Mouse (Mus musculus) midbrain, embryonic 16.5 days (tissue): ENCODE measurements around the gene Ppdpf. TPM values are rescaled to one million over a fixed set of nuclear protein-coding genes. Genes with fewer than 3 reads are reported as not detected.

Source experiments
- ATAC-seq: fragments of 200-750 bp; cut with Nextera tagmentation; 2 replicates; pipeline ENCODE4 v1.8.0; 2017; ENCODE audit warnings: moderate TSS enrichment
- H3K27ac ChIP-seq: fragments of 300-500 bp; sonication (generic); 2 replicates; pipeline ENCODE4 v1.5.1; 2014; ENCODE audit warnings: mild to moderate bottlenecking, low read length, mixed read lengths
- H3K27me3 ChIP-seq: fragments of 300-500 bp; sonication (generic); 2 replicates; pipeline ENCODE4 v1.6.1; 2014; ENCODE audit warnings: low read depth, low read length, mixed read lengths; ENCODE audit not compliant: control insufficient read depth, insufficient read depth
- H3K36me3 ChIP-seq: fragments of 300-500 bp; sonication (generic); 2 replicates; pipeline ENCODE4 v1.6.1; 2014; ENCODE audit warnings: mild to moderate bottlenecking, low read length, moderate library complexity, mixed read lengths; ENCODE audit not compliant: control insufficient read depth, insufficient read depth
- H3K4me1 ChIP-seq: fragments of 300-500 bp; sonication (generic); 2 replicates; pipeline ENCODE4 v1.6.1; 2014; ENCODE audit warnings: mild to moderate bottlenecking, low read length, mixed read lengths; ENCODE audit not compliant: control insufficient read depth, insufficient read depth
- H3K4me2 ChIP-seq: fragments of 300-500 bp; sonication (generic); 2 replicates; pipeline ENCODE4 v1.6.1; 2014; ENCODE audit warnings: mild to moderate bottlenecking, low read length, mixed read lengths
- H3K4me3 ChIP-seq: fragments of 300-500 bp; sonication (generic); 2 replicates; pipeline ENCODE4 v1.5.1; 2014; ENCODE audit warnings: low read depth, mild to moderate bottlenecking, low read length, moderate library complexity, mixed read lengths
- H3K9ac ChIP-seq: fragments of 300-500 bp; sonication (generic); 2 replicates; pipeline ENCODE4 v1.6.1; 2014; ENCODE audit warnings: low read depth, low read length, mixed read lengths
- H3K9me3 ChIP-seq: fragments of 300-500 bp; sonication (generic); replicated peaks from 2 replicates; pipeline ENCODE4 v1.6.1; 2014; ENCODE audit warnings: mild to moderate bottlenecking, low read length, mixed read lengths; ENCODE audit not compliant: control insufficient read depth, poor library complexity, severe bottlenecking
- WGBS: fragments of 180-500 bp; shearing (Covaris S2); extraction: QIAGEN DNeasy Blood & Tissue Kit; methylation state at CpG from one replicate; pipeline ENCODE4 v1.1.7; 2014; 5-methylcytosine and 5-hydroxymethylcytosine counted together
- polyA plus RNA-seq: library from polyadenylated mRNA; unstranded; fragments of >200 nt; fragmentation: Nextera tagmentation; extraction: Ambion mirVana; gene quantifications from 2 replicates; pipeline ENCODE4 v1.2.1, GENCODE M21; 2015

The Ppdpf gene
- polyA plus RNA-seq, 1 experiment from 2014 or later: 407 TPM

- ATAC-seq: no peak
- Histone ChIP-seq H3K4me2 (no peak overlapping the region), H3K4me3 (no peak overlapping the region), H3K4me1 (peaks cover 21% of the 10 kb centered on the region), H3K27me3 (peaks cover 5% of the 10 kb centered on the region), H3K36me3 (peaks cover 21% of the 10 kb centered on the region), H3K9ac (no peak overlapping the region), H3K27ac (no peak overlapping the region), H3K9me3 (no peaks in the 10 kb centered on the region)
- WGBS: 78% methylated on average over 6 of the region's 6 CpGs
Observed at GRCm38 (mm10) chr2:181150281-181150680, 36.8 kb upstream of the Ppdpf start.

GRCm38 (mm10) chr2:181152701-181153100, 34.3 kb upstream of the Ppdpf start:
- Histone ChIP-seq H3K36me3 (peaks cover 21% of the 10 kb centered on the region), H3K4me2 (no peak overlapping the region), H3K27ac (no peak overlapping the region), H3K9ac (no peak overlapping the region), H3K9me3 (no peaks in the 10 kb centered on the region), H3K27me3 (peaks cover 5% of the 10 kb centered on the region), H3K4me1 (peaks cover 32% of the 10 kb centered on the region), H3K4me3 (no peak overlapping the region)
- ATAC-seq: no peak
- 96% methylated on average over 17 of the region's 17 CpGs for WGBS

- ATAC-seq: no peak
- H3K9ac ChIP-seq: no peak overlapping the region
- H3K27me3 ChIP-seq: peaks cover 5% of the 10 kb centered on the region
- H3K4me2 ChIP-seq: no peak overlapping the region
- 84% methylated on average over 1 of the region's 1 CpGs for WGBS
- no peaks in the 10 kb centered on the region for H3K9me3 ChIP-seq
- no peak overlapping the region for H3K27ac ChIP-seq
- H3K4me3 ChIP-seq: no peak overlapping the region
- H3K4me1 ChIP-seq: peaks cover 31% of the 10 kb centered on the region
- peaks cover 21% of the 10 kb centered on the region for H3K36me3 ChIP-seq
Observed at GRCm38 (mm10) chr2:181153131-181153530, 33.9 kb upstream of the Ppdpf start.

- Histone ChIP-seq H3K4me2 (no peak overlapping the region; the same call in 1 of the 2 replicates), H3K4me3 (no peak overlapping the region), H3K27ac (no peak overlapping the region), H3K27me3 (peaks cover 5% of the 10 kb centered on the region), H3K9me3 (no peaks in the 10 kb centered on the region), H3K36me3 (peaks cover 21% of the 10 kb centered on the region), H3K4me1 (peaks cover 33% of the 10 kb centered on the region), H3K9ac (no peak overlapping the region)
- no peak for ATAC-seq
- 5% methylated on average over 1 of the region's 1 CpGs for WGBS
Observed at GRCm38 (mm10) chr2:181153837-181154236, 33.2 kb upstream of the Ppdpf start.

GRCm38 (mm10) chr2:181154361-181154760, 32.7 kb upstream of the Ppdpf start:
- Histone ChIP-seq H3K9me3 (no peaks in the 10 kb centered on the region), H3K4me3 (0 out of 2 replicates have a peak overlapping the region, but pooled peaks have one; percentile 9), H3K27me3 (peaks cover 5% of the 10 kb centered on the region), H3K36me3 (peaks cover 20% of the 10 kb centered on the region), H3K9ac (peak overlapping the region; percentile 45), H3K27ac (no peak overlapping the region), H3K4me2 (peak overlapping the region; percentile 78), H3K4me1 (peaks cover 38% of the 10 kb centered on the region)
- WGBS: 95% methylated on average over 3 of the region's 3 CpGs
- no peak for ATAC-seq

GRCm38 (mm10) chr2:181154831-181155415, 32.1 kb upstream of the Ppdpf start:
- Histone ChIP-seq H3K9me3 (no peaks in the 10 kb centered on the region), H3K27me3 (peaks cover 5% of the 10 kb centered on the region), H3K4me2 (peak overlapping the region; percentile 78), H3K36me3 (peaks cover 16% of the 10 kb centered on the region), H3K4me3 (peak overlapping the region; percentile 72), H3K27ac (no peak overlapping the region), H3K4me1 (peaks cover 43% of the 10 kb centered on the region), H3K9ac (peak overlapping the region; percentile 91)
- WGBS: 79% methylated on average over 8 of the region's 8 CpGs
- ATAC-seq: no peak

- no peaks in the 10 kb centered on the region for H3K27me3 ChIP-seq
- peak overlapping the region; percentile 78 for H3K4me2 ChIP-seq
- peak overlapping the region; percentile 91; the same call in 1 of the 2 replicates for H3K27ac ChIP-seq
- peaks cover 47% of the 10 kb centered on the region for H3K4me1 ChIP-seq
- 75% methylated on average over 4 of the region's 4 CpGs for WGBS
- peaks cover 11% of the 10 kb centered on the region for H3K36me3 ChIP-seq
- peak; percentile 15 for ATAC-seq
- no peaks in the 10 kb centered on the region for H3K9me3 ChIP-seq
- H3K9ac ChIP-seq: peak overlapping the region; percentile 91
- H3K4me3 ChIP-seq: peak overlapping the region; percentile 72
Observed at GRCm38 (mm10) chr2:181155801-181156200, 31.2 kb upstream of the Ppdpf start.

GRCm38 (mm10) chr2:181156248-181157121, 30.6 kb upstream of the Ppdpf start, which contains the start of gene Eef1a2:
Eef1a2 (minus strand) TSS chr2:181157014.
- H3K4me2 ChIP-seq: peak within 1 kb of the TSS; percentile 78
- peaks cover 47% of the 10 kb centered on the region for H3K4me1 ChIP-seq
- peak; percentile 77 for ATAC-seq
- peak within 1 kb of the TSS; percentile 91 for H3K9ac ChIP-seq
- peaks cover 11% of the 10 kb centered on the region for H3K36me3 ChIP-seq
- 2% methylated on average over 55 of the region's 55 CpGs for WGBS
- peak within 1 kb of the TSS; percentile 91 for H3K27ac ChIP-seq
- no peaks in the 10 kb centered on the region for H3K9me3 ChIP-seq
- H3K27me3 ChIP-seq: no peaks in the 10 kb centered on the region
- peak within 1 kb of the TSS; percentile 72 for H3K4me3 ChIP-seq

- Histone ChIP-seq H3K4me2 (peak overlapping the region; percentile 78), H3K36me3 (peaks cover 11% of the 10 kb centered on the region), H3K9ac (peak overlapping the region; percentile 91), H3K4me1 (peaks cover 47% of the 10 kb centered on the region), H3K27me3 (no peaks in the 10 kb centered on the region), H3K27ac (peak overlapping the region; percentile 91), H3K9me3 (no peaks in the 10 kb centered on the region), H3K4me3 (peak overlapping the region; percentile 72)
- no peak; the same call in 1 of the 2 replicates for ATAC-seq
- 78% methylated on average over 4 of the region's 4 CpGs for WGBS
Observed at GRCm38 (mm10) chr2:181157180-181157579, 29.9 kb upstream of the Ppdpf start.
